Mouse (Mus musculus) 3134 (cell line): ENCODE measurements around the gene Tas2r137.
A peak's percentile ranks its signal among the peaks of the same experiment; 100 is the strongest.

Source experiments
- DNase-seq: peaks from one replicate; pipeline ENCODE4 v3.0.0-alpha.2; 2011; ENCODE audit warnings: low spot score; ENCODE audit not compliant: insufficient read length; ENCODE audit errors: extremely low read depth

Tas2r137 gene

GRCm38 (mm10) chr6:40490933-40491332, at the start of gene Tas2r137:
TSS of gene Tas2r137 (plus strand) at chr6:40491233.
- no peak for DNase-seq

- DNase-seq, result no peak
Observed at GRCm38 (mm10) chr6:40441276-40441675, 49.8 kb upstream of the Tas2r137 start.

- no peak for DNase-seq
Observed at GRCm38 (mm10) chr6:40441755-40442154, 49.3 kb upstream of the Tas2r137 start.

- DNase-seq, result no peak
Observed at GRCm38 (mm10) chr6:40443281-40443928, 47.6 kb upstream of the Tas2r137 start.

GRCm38 (mm10) chr6:40448626-40449025, 42.4 kb upstream of the Tas2r137 start:
- DNase-seq, result no peak

GRCm38 (mm10) chr6:40454436-40455041, 36.5 kb upstream of the Tas2r137 start:
- DNase-seq, result no peak

GRCm38 (mm10) chr6:40465710-40466109, 25.3 kb upstream of the Tas2r137 start:
- no peak for DNase-seq

GRCm38 (mm10) chr6:40470916-40471719, 19.9 kb upstream of the Tas2r137 start, which contains the start of gene Ssbp1:
TSS of gene Ssbp1 (plus strand) at chr6:40471352.
- peak; percentile 87 for DNase-seq

- peak; percentile 1 for DNase-seq
Observed at GRCm38 (mm10) chr6:40471720-40472010, 19.4 kb upstream of the Tas2r137 start.

GRCm38 (mm10) chr6:40476132-40476531, 14.9 kb upstream of the Tas2r137 start:
- no peak for DNase-seq

GRCm38 (mm10) chr6:40479705-40480104, 11.3 kb upstream of the Tas2r137 start:
- no peak for DNase-seq

GRCm38 (mm10) chr6:40482318-40482717, 8.7 kb upstream of the Tas2r137 start:
- no peak for DNase-seq

- DNase-seq, result no peak
Observed at GRCm38 (mm10) chr6:40493229-40493628, 2.2 kb downstream of the Tas2r137 start, which contains the start of gene Tas2r108. TSS of gene Tas2r108 (plus strand) at chr6:40493529.

- DNase-seq, result no peak
Observed at GRCm38 (mm10) chr6:40519408-40519807, 28.4 kb downstream of the Tas2r137 start, which contains the start of gene Prss37. TSS of gene Prss37 (minus strand) at chr6:40519508.
